Mouse (Mus musculus): ENCODE measurements around the gene Sema3g.

Gene Sema3g

DNA sequence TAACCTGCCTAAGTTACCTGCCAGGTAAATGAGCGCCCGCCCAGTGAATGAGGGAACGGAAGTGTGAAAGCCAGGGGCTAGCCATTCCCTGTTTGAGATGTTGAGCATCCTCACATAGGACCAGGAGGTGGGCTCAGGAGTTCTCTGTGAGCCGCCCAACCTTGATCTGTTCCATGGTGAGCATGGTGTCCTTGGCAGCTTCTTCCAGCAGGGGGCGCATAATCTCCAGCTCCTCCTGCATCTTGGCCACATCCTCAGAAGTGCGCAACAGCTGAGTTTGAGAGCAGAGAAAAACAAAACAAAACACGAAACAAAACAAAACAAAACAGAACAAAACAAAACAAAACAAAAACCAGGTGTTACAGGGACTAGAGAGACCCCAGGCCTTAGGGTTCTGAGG lies 54.5 kb downstream of the Sema3g start:
- peak; percentile 81 for DNase-seq (ENCODE audit: low read depth, low spot score)

Data from forelimb bud, embryonic 11.5 days (tissue).